Mouse (Mus musculus): ENCODE results near the gene Nenf. TPM values are rescaled to one million over a fixed set of nuclear protein-coding genes. Genes with fewer than 3 reads are reported as not detected.

Gene Nenf
- polyA plus RNA-seq, 1 experiment from 2014 or later, result 106 TPM

GRCm38 (mm10) chr1:191347602-191348001 is 29.6 kb upstream of the Nenf start:
- Histone ChIP-seq H3K4me1 (no peaks in the 10 kb centered on the region), H3K9ac (no peak overlapping the region), H3K36me3 (peaks cover 39% of the 10 kb centered on the region), H3K4me2 (replicated peaks) (no peak overlapping the region), H3K4me3 (replicated peaks) (no peak overlapping the region), H3K27me3 (no peaks in the 10 kb centered on the region), H3K9me3 (replicated peaks) (no peaks in the 10 kb centered on the region), H3K27ac (replicated peaks) (no peak overlapping the region)
- no peak for ATAC-seq (ENCODE audit: insufficient number of reproducible peaks, low FRiP score, low TSS enrichment, low read depth)
- 86% methylated on average over 8 of the region's 8 CpGs for WGBS

GRCm38 (mm10) chr1:191340530-191340929 is 22.5 kb upstream of the Nenf start:
- Histone ChIP-seq H3K27me3 (no peaks in the 10 kb centered on the region), H3K9me3 (replicated peaks) (no peaks in the 10 kb centered on the region), H3K4me3 (replicated peaks) (no peak overlapping the region), H3K27ac (replicated peaks) (no peak overlapping the region), H3K36me3 (peaks cover 56% of the 10 kb centered on the region), H3K4me1 (no peaks in the 10 kb centered on the region), H3K9ac (no peak overlapping the region), H3K4me2 (replicated peaks) (no peak overlapping the region)
- WGBS, result 85% methylated on average over 4 of the region's 4 CpGs
- no peak for ATAC-seq (ENCODE audit: insufficient number of reproducible peaks, low FRiP score, low TSS enrichment, low read depth)

DNA sequence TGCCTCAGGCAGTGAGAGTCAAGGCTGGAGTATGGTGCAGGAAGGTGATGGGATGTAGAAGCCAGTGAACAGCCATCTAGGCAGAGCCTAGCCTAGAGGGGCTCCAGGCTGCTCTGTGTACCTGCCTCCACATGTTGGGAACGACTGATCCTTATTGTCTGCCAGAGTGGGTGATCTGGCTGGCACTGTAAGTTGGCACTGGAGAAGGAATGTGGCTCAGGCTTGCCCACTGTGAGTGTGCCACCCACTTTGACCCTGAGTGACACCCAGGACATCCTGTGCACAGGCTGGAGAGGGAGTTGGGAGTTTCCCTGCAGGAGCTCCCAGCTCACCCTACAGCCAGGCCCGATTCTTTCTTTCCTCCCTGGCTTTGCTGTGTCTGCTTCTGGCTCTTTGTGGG is 21.9 kb upstream of the Nenf start:
- Histone ChIP-seq H3K4me1 (no peaks in the 10 kb centered on the region), H3K27ac (replicated peaks) (no peak overlapping the region), H3K27me3 (no peaks in the 10 kb centered on the region), H3K36me3 (peaks cover 53% of the 10 kb centered on the region), H3K9ac (no peak overlapping the region), H3K4me3 (replicated peaks) (no peak overlapping the region), H3K9me3 (replicated peaks) (no peaks in the 10 kb centered on the region), H3K4me2 (replicated peaks) (no peak overlapping the region)
- 77% methylated on average over 2 of the region's 2 CpGs for whole genome bisulfite sequencing
- no peak for ATAC-seq (ENCODE audit: insufficient number of reproducible peaks, low FRiP score, low TSS enrichment, low read depth)

DNA sequence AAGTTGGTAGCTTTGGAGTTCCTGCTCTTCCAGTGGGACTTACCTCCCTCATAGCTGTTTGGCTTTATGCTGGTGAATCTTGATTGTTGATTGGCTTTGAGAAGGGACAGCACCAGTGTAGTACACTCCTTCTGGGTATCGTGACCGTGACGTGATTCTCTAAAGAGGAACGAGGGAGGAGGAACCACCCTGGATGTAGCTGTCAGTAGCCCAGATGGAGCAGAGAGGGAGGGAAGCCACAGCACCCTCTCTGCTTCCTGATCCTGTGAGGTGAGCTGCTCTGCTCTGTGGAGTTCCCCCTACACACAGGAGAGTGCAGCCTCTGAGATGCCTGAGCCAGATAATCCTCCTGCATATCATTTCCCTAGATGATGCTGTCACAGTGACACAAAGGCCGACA is 16.5 kb upstream of the Nenf start:
- 85% methylated on average over 5 of the region's 5 CpGs for WGBS
- H3K27ac ChIP-seq (replicated peaks), result no peak overlapping the region
- ATAC-seq (ENCODE audit: insufficient number of reproducible peaks, low FRiP score, low TSS enrichment, low read depth), result no peak
- peaks cover 11% of the 10 kb centered on the region; the same call in 1 of the 2 replicates for H3K36me3 ChIP-seq
- no peak overlapping the region for H3K4me3 ChIP-seq (replicated peaks)
- no peaks in the 10 kb centered on the region for H3K27me3 ChIP-seq
- H3K4me1 ChIP-seq, result no peaks in the 10 kb centered on the region
- H3K9ac ChIP-seq, result no peak overlapping the region
- H3K4me2 ChIP-seq (replicated peaks), result no peak overlapping the region
- no peaks in the 10 kb centered on the region for H3K9me3 ChIP-seq (replicated peaks)

DNA sequence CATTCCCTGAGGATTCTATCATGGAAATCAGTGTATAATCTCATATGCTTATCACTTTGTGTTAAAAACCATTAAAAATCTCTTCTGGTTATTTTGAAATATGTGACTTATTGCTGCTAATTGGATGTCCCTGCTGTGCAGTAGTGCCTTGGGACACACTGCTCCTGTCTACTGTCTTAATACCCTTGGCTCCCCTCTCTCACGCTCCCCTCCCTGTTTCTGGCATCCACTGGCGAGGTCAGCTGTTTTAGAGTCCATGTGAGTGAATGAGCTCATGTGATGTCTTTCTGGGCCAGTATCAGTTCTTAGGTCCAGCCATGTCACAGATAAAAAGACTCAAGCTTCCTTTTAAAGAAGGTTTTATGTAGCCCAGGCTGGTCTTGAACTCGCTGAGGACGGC is 12.4 kb upstream of the Nenf start:
- H3K4me1 ChIP-seq, result peaks cover 23% of the 10 kb centered on the region
- H3K27ac ChIP-seq (replicated peaks), result no peak overlapping the region
- no peaks in the 10 kb centered on the region for H3K27me3 ChIP-seq
- no peak overlapping the region for H3K9ac ChIP-seq
- H3K4me3 ChIP-seq (replicated peaks), result no peak overlapping the region
- ATAC-seq (ENCODE audit: insufficient number of reproducible peaks, low FRiP score, low TSS enrichment, low read depth), result no peak
- H3K4me2 ChIP-seq (replicated peaks), result no peak overlapping the region
- H3K36me3 ChIP-seq, result no peaks in the 10 kb centered on the region
- WGBS, result 86% methylated on average over 4 of the region's 4 CpGs
- no peaks in the 10 kb centered on the region for H3K9me3 ChIP-seq (replicated peaks)

- 77% methylated on average over 8 of the region's 8 CpGs for WGBS
- Histone ChIP-seq H3K9me3 (replicated peaks) (no peaks in the 10 kb centered on the region), H3K4me3 (replicated peaks) (no peak overlapping the region), H3K4me2 (replicated peaks) (no peak overlapping the region), H3K27ac (replicated peaks) (no peak overlapping the region), H3K9ac (no peak overlapping the region), H3K36me3 (no peaks in the 10 kb centered on the region), H3K4me1 (peaks cover 23% of the 10 kb centered on the region), H3K27me3 (no peaks in the 10 kb centered on the region)
- no peak for ATAC-seq (ENCODE audit: insufficient number of reproducible peaks, low FRiP score, low TSS enrichment, low read depth)
Measured at GRCm38 (mm10) chr1:191328019-191328441, 10.0 kb upstream of the Nenf start.

- 79% methylated on average over 8 of the region's 8 CpGs for WGBS
- ATAC-seq (ENCODE audit: insufficient number of reproducible peaks, low FRiP score, low TSS enrichment, low read depth), result no peak
- Histone ChIP-seq H3K4me1 (peaks cover 23% of the 10 kb centered on the region), H3K27ac (replicated peaks) (no peak overlapping the region), H3K4me2 (replicated peaks) (peak overlapping the region; percentile 89), H3K4me3 (replicated peaks) (no peak overlapping the region), H3K27me3 (no peaks in the 10 kb centered on the region), H3K9me3 (replicated peaks) (no peaks in the 10 kb centered on the region), H3K36me3 (no peaks in the 10 kb centered on the region), H3K9ac (no peak overlapping the region)
Measured at GRCm38 (mm10) chr1:191327258-191327657, 9.3 kb upstream of the Nenf start.

- peak overlapping the region; percentile 70 for H3K9ac ChIP-seq
- WGBS, result 1% methylated on average over 35 of the region's 35 CpGs
- H3K27me3 ChIP-seq, result no peaks in the 10 kb centered on the region
- peak overlapping the region; percentile 80 for H3K4me3 ChIP-seq (replicated peaks)
- H3K4me2 ChIP-seq (replicated peaks), result peak overlapping the region; percentile 89
- no peaks in the 10 kb centered on the region for H3K36me3 ChIP-seq
- peaks cover 23% of the 10 kb centered on the region for H3K4me1 ChIP-seq
- H3K27ac ChIP-seq (replicated peaks), result peak overlapping the region; percentile 45
- H3K9me3 ChIP-seq (replicated peaks), result no peaks in the 10 kb centered on the region
- ATAC-seq (ENCODE audit: insufficient number of reproducible peaks, low FRiP score, low TSS enrichment, low read depth), result peak; percentile 58
Measured at GRCm38 (mm10) chr1:191326233-191326882, 8.4 kb upstream of the Nenf start.

DNA sequence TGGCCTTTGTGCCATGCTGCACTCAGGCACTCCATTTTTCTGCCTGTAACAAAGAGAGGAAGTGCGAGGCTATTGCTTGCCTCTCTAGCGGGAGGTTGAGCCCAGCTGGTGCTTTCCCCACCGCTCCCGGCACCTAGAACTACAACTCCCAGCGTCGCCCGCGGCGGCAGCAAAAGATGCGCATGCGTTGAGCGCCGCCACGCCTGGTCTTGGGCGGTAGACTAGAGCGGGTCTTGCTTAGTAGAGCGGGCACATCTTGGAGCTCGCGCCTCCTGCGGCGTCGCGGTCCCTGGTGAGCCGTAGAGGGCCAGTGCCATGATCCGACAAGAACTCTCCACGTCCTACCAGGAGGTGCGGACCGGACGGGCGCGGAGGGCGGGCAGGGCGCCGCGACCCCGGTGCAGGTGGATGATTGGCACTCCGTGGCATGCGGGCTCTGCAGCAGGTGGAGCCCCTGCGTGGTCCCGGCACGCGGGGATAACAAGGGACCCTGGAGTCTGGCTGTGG is 7.8 kb upstream of the Nenf start, which contains the start of gene Tmem206:
Tmem206 (plus strand) TSS at position 187 of the 507 bp plus-strand sequence.
- no peaks in the 10 kb centered on the region for H3K27me3 ChIP-seq
- H3K9ac ChIP-seq, result peak within 1 kb of the TSS; percentile 70
- peak within 1 kb of the TSS; percentile 45 for H3K27ac ChIP-seq (replicated peaks)
- no peaks in the 10 kb centered on the region for H3K9me3 ChIP-seq (replicated peaks)
- H3K36me3 ChIP-seq, result no peaks in the 10 kb centered on the region
- H3K4me3 ChIP-seq (replicated peaks), result peak within 1 kb of the TSS; percentile 80
- under 1% methylated on average over 42 of the region's 42 CpGs for WGBS
- H3K4me1 ChIP-seq, result peaks cover 23% of the 10 kb centered on the region
- H3K4me2 ChIP-seq (replicated peaks), result peak within 1 kb of the TSS; percentile 89
- ATAC-seq (ENCODE audit: insufficient number of reproducible peaks, low FRiP score, low TSS enrichment, low read depth), result peak; percentile 94

DNA sequence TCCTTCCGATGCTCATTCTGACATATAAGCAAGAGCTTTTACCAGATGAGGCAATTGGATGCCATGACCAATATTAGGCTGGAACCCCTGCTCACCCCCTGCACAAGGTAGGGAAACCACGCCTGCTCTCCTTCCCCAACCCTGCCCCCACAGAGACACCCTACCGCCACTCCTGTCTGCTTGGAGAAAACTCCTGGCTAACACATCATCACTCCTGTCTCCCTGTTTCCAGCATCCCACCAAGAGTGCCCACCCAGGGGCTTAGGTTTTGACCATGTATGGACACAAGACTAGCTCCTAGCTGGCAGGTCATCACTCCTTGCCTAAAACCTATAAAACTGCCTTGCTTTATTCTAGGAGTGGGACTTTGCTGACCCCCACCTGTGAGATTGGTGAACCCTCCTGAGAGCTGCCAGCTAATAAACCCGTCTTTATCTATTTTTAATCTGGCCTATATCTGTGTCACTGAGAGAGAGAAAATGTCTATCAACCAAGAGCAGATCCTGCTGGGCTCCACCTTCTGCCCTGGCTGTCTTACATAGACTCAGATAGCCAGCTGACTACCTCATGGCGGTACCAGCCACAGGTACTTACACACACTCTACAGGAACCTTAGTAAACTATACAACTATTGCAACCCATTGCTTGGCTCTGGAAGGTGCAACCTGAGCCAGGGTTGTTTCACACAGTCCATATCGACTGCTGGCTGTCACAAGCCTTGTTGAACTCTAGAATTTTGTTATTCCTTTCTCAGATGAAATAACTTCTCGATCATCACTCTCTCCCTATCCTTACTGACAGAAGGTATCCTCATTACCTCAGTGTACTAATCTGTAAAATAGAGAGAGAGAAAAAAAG is 7.0 kb upstream of the Nenf start:
- no peaks in the 10 kb centered on the region for H3K27me3 ChIP-seq
- no peak for ATAC-seq (ENCODE audit: insufficient number of reproducible peaks, low FRiP score, low TSS enrichment, low read depth)
- no peak overlapping the region for H3K9ac ChIP-seq
- H3K4me1 ChIP-seq, result peaks cover 23% of the 10 kb centered on the region
- H3K9me3 ChIP-seq (replicated peaks), result no peaks in the 10 kb centered on the region
- 81% methylated on average over 7 of the region's 7 CpGs for WGBS
- H3K27ac ChIP-seq (replicated peaks), result no peak overlapping the region
- H3K4me2 ChIP-seq (replicated peaks), result peak overlapping the region; percentile 89
- H3K4me3 ChIP-seq (replicated peaks), result peak overlapping the region; percentile 80; the same call in 1 of the 2 replicates
- no peaks in the 10 kb centered on the region for H3K36me3 ChIP-seq

DNA sequence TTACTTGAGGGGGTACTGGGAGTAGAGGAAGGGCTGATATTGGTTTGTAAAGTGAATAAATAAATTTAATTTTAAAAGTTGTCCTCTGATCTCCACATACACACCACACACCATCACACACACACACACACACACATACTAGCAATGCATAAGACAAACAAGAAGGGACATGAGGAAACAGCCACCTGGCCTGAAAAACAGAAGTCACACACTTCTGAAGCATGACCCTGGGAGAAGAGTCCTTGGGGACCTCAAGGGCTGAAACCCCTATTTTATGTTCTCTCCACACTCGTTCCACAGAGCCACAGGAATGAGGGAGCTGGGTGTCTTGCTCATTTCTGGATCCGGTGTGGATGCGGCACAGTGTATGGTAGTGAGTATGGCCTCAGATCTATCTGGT is 5.4 kb upstream of the Nenf start:
- no peaks in the 10 kb centered on the region for H3K9me3 ChIP-seq (replicated peaks)
- H3K4me1 ChIP-seq, result peaks cover 22% of the 10 kb centered on the region
- no peak overlapping the region for H3K4me2 ChIP-seq (replicated peaks)
- no peaks in the 10 kb centered on the region for H3K27me3 ChIP-seq
- H3K9ac ChIP-seq, result no peak overlapping the region
- no peaks in the 10 kb centered on the region for H3K36me3 ChIP-seq
- ATAC-seq (ENCODE audit: insufficient number of reproducible peaks, low FRiP score, low TSS enrichment, low read depth), result no peak
- 80% methylated on average over 3 of the region's 3 CpGs for WGBS
- H3K27ac ChIP-seq (replicated peaks), result no peak overlapping the region
- no peak overlapping the region for H3K4me3 ChIP-seq (replicated peaks)

Data from embryonic facial prominence, embryonic 15.5 days (tissue).